Mouse (Mus musculus): ENCODE measurements around the gene Ctcfl. TPM values are rescaled to one million over a fixed set of nuclear protein-coding genes. Genes with fewer than 3 reads are reported as not detected.

The Ctcfl gene
- polyA plus RNA-seq (2014; fragmentation: Nextera tagmentation; extraction: Ambion mirVana) = 0.05 TPM in 1 of 2 replicates, not detected in the other

DNA sequence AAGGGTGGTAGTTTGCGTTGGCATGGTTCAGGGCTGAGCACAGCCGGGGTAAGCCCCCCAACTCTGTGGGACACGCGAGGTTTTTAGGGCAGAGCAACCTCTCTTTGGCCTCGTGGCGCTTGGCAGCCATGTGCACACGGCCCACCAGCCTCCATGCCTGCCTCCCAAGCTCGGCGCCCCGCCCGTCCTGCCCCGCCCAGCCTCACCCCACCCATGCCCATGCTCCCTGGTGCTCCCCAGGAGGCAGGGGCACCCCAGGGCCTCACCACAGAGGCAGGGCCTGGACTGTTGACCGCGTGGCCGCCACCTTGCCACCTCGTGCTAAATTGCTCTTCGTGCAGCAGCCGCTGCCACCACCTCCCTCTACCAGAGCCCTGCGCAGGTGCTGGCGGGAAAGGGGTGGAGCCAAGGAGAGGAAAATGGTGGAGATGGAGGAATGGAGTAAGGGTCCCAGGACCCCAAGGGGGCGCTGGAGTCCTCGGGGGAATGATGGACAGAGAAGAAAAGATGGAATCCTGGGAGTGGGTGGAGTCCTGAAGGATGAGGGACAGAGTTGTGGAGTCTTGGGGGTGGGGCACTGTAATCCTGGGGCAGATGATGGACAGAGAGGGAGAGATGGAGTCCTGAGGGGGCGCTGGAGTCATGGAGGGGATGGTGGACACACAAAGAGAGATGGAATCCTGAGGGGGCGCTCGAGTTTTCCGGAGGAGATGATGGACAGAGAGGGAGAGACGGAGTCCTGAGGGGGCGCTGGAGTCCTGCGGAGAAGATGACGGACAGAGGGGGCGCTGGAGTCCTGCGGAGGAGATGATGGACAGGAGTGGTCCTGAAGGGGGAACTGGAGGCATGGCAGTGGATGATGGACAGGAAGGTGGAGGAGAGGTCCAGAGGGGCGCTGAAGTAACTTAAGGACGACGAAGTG lies at the start of gene Ctcfl:
Gene Ctcfl (minus strand): TSS at position 503 of the 922 bp plus-strand sequence.
- ATAC-seq (ENCODE audit: low FRiP score) (no peak), DNase-seq (ENCODE audit: low spot score) (no peak)
- 90% methylated on average over 35 of the region's 35 CpGs for WGBS
- H3K4me1 ChIP-seq (replicated peaks; ENCODE audit: control insufficient read depth, insufficient read depth, low read length) = no peaks in the 10 kb centered on the region
- H3K36me3 ChIP-seq (replicated peaks; ENCODE audit: control insufficient read depth, insufficient read depth) = no peaks in the 10 kb centered on the region
- H3K9ac ChIP-seq = no peak within 1 kb of the TSS
- H3K27ac ChIP-seq = no peak within 1 kb of the TSS
- H3K9me3 ChIP-seq (ENCODE audit: control insufficient read depth, low read length) = 0 out of 2 replicates have a peak, but pooled peaks cover 4% of the 10 kb centered on the region
- H3K27me3 ChIP-seq (ENCODE audit: control insufficient read depth, insufficient read depth, low read length) = no peaks in the 10 kb centered on the region
- no peak within 1 kb of the TSS for H3K4me3 ChIP-seq (replicated peaks; ENCODE audit: low read length)
- H3K4me2 ChIP-seq (replicated peaks) = no peak within 1 kb of the TSS

- no peak overlapping the region for H3K4me2 ChIP-seq (replicated peaks)
- peak overlapping the region; percentile 41 for H3K27ac ChIP-seq
- peaks cover 31% of the 10 kb centered on the region for H3K4me1 ChIP-seq (replicated peaks; ENCODE audit: control insufficient read depth, insufficient read depth, low read length)
- no peaks in the 10 kb centered on the region for H3K27me3 ChIP-seq (ENCODE audit: control insufficient read depth, insufficient read depth, low read length)
- no peaks in the 10 kb centered on the region for H3K9me3 ChIP-seq (ENCODE audit: control insufficient read depth, low read length)
- WGBS = 38% methylated on average over 5 of the region's 5 CpGs
- H3K36me3 ChIP-seq (replicated peaks; ENCODE audit: control insufficient read depth, insufficient read depth) = no peaks in the 10 kb centered on the region
- no peak overlapping the region for H3K4me3 ChIP-seq (replicated peaks; ENCODE audit: low read length)
- ATAC-seq (ENCODE audit: low FRiP score) (no peak), DNase-seq (ENCODE audit: low spot score) (peak; percentile 57)
- no peak overlapping the region for H3K9ac ChIP-seq
Observed at GRCm38 (mm10) chr2:173168411-173168851, 49.1 kb upstream of the Ctcfl start.

DNA sequence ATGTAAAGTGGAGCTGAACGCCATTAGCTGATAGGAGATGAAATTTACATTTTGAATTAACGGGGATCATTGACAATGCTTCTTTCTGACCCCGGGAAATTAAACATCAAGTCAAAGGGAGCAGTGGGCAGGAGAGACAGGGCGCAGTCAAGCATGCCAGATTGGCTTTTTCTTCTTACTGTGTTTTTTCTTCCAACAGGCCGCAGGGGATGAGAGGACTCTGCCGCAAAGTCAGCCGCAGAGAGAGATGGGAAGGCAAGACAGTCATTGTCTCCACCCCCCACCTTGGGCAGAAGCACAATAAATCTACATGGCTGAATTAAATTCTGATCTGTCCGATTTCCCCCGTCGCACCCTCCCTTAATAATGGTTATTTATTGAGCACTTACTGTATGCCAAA lies 46.0 kb upstream of the Ctcfl start:
- no peak for DNase-seq (ENCODE audit: low spot score)
- peaks cover 6% of the 10 kb centered on the region; the same call in 1 of the 2 replicates for H3K4me1 ChIP-seq (replicated peaks; ENCODE audit: control insufficient read depth, insufficient read depth, low read length)
- 76% methylated on average over 10 of the region's 10 CpGs for WGBS
- no peak overlapping the region for H3K4me2 ChIP-seq (replicated peaks)
- H3K9me3 ChIP-seq (ENCODE audit: control insufficient read depth, low read length) = no peaks in the 10 kb centered on the region
- no peak overlapping the region for H3K27ac ChIP-seq
- ATAC-seq (ENCODE audit: low FRiP score) = no peak
- H3K4me3 ChIP-seq (replicated peaks; ENCODE audit: low read length) = no peak overlapping the region
- no peaks in the 10 kb centered on the region for H3K27me3 ChIP-seq (ENCODE audit: control insufficient read depth, insufficient read depth, low read length)
- no peaks in the 10 kb centered on the region for H3K36me3 ChIP-seq (replicated peaks; ENCODE audit: control insufficient read depth, insufficient read depth)
- no peak overlapping the region for H3K9ac ChIP-seq

DNA sequence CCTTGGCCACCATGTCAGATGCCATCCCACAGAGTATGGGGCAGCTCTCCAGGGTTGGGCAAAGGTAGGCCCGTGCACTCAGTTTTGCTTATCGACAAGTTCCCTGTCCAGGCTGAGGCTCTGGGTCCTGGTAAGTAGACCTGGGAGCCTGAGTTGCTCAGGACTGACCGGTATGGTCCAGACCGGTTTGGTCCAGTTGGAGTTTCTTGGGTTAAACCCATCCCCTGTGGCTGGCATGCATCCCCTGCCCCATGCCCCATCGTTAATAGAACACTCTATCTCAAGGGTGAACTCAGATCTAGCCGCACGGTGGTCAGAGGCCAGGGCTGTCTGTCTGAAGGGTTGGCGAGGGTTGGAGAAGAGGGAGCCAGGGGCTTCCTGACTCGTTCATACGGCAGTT lies 45.6 kb upstream of the Ctcfl start:
- H3K4me3 ChIP-seq (replicated peaks; ENCODE audit: low read length) = no peak overlapping the region
- no peak overlapping the region for H3K27ac ChIP-seq
- H3K27me3 ChIP-seq (ENCODE audit: control insufficient read depth, insufficient read depth, low read length) = no peaks in the 10 kb centered on the region
- peaks cover 6% of the 10 kb centered on the region; the same call in 1 of the 2 replicates for H3K4me1 ChIP-seq (replicated peaks; ENCODE audit: control insufficient read depth, insufficient read depth, low read length)
- WGBS = 80% methylated on average over 10 of the region's 10 CpGs
- no peak for ATAC-seq (ENCODE audit: low FRiP score)
- no peaks in the 10 kb centered on the region for H3K36me3 ChIP-seq (replicated peaks; ENCODE audit: control insufficient read depth, insufficient read depth)
- no peak overlapping the region for H3K4me2 ChIP-seq (replicated peaks)
- no peak for DNase-seq (ENCODE audit: low spot score)
- no peaks in the 10 kb centered on the region for H3K9me3 ChIP-seq (ENCODE audit: control insufficient read depth, low read length)
- no peak overlapping the region for H3K9ac ChIP-seq

DNA sequence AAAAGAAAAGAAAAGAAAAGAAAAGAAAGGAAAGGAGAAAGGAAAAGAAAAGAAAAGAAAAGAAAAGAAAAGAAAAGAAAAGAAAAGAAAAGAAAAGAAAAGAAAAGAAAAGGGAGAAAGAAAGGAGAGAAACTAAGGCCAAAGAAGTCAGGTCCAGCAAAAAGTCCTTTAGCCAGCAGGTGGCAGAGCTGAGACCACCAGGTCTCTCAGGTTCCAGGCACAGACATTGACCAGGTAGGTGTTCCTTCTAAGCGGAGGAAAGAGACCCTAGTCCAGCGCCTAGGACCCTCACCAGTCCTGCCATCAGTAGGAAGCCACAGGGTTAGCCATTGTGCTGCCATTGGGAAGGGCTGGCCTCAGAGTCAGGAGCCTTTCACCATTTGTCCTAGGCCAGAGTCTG lies 45.0 kb upstream of the Ctcfl start:
- DNase-seq (ENCODE audit: low spot score) = no peak
- Histone ChIP-seq H3K9ac (no peak overlapping the region), H3K27ac (no peak overlapping the region), H3K4me2 (replicated peaks) (no peak overlapping the region), H3K36me3 (replicated peaks; ENCODE audit: control insufficient read depth, insufficient read depth) (no peaks in the 10 kb centered on the region), H3K4me1 (replicated peaks; ENCODE audit: control insufficient read depth, insufficient read depth, low read length) (peaks cover 6% of the 10 kb centered on the region; the same call in 1 of the 2 replicates), H3K9me3 (ENCODE audit: control insufficient read depth, low read length) (no peaks in the 10 kb centered on the region), H3K4me3 (replicated peaks; ENCODE audit: low read length) (no peak overlapping the region), H3K27me3 (ENCODE audit: control insufficient read depth, insufficient read depth, low read length) (no peaks in the 10 kb centered on the region)
- ATAC-seq (ENCODE audit: low FRiP score) = no peak
- 61% methylated on average over 2 of the region's 2 CpGs for WGBS

DNA sequence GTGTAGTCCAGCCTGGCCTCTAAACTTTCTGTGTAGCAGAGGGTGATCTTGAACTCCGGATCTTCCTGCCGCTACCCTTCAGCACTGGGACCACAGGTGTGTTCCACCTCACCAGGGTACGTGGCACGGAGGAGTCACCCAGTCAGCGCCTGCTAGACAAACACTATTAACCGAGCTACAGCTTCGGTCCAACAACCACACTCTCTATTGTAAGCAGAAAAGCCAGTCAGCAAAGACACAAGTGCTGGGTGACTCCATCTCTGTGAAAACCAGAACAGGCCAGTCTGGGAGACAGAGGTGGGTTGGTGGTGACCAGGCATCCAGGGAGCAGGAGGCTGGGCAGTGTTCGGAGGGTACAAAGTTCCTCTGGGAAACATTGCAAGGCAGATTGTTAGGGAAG lies 44.1 kb upstream of the Ctcfl start:
- Histone ChIP-seq H3K36me3 (replicated peaks; ENCODE audit: control insufficient read depth, insufficient read depth) (no peaks in the 10 kb centered on the region), H3K27ac (no peak overlapping the region), H3K27me3 (ENCODE audit: control insufficient read depth, insufficient read depth, low read length) (no peaks in the 10 kb centered on the region), H3K4me1 (replicated peaks; ENCODE audit: control insufficient read depth, insufficient read depth, low read length) (no peaks in the 10 kb centered on the region; the same call in 1 of the 2 replicates), H3K4me3 (replicated peaks; ENCODE audit: low read length) (no peak overlapping the region), H3K9me3 (ENCODE audit: control insufficient read depth, low read length) (no peaks in the 10 kb centered on the region), H3K9ac (no peak overlapping the region), H3K4me2 (replicated peaks) (no peak overlapping the region)
- ATAC-seq (ENCODE audit: low FRiP score) = no peak
- 91% methylated on average over 8 of the region's 8 CpGs for WGBS
- DNase-seq (ENCODE audit: low spot score) = no peak

- H3K4me2 ChIP-seq (replicated peaks) = no peak overlapping the region; the same call in 1 of the 2 replicates
- H3K4me3 ChIP-seq (replicated peaks; ENCODE audit: low read length) = no peak overlapping the region
- 52% methylated on average over 24 of the region's 24 CpGs for WGBS
- H3K9me3 ChIP-seq (ENCODE audit: control insufficient read depth, low read length) = no peaks in the 10 kb centered on the region
- DNase-seq (ENCODE audit: low spot score) (peak; percentile 77), ATAC-seq (ENCODE audit: low FRiP score) (peak; percentile 54; the same call in 1 of the 2 replicates)
- H3K4me1 ChIP-seq (replicated peaks; ENCODE audit: control insufficient read depth, insufficient read depth, low read length) = no peaks in the 10 kb centered on the region
- H3K27me3 ChIP-seq (ENCODE audit: control insufficient read depth, insufficient read depth, low read length) = no peaks in the 10 kb centered on the region
- no peak overlapping the region for H3K9ac ChIP-seq
- H3K36me3 ChIP-seq (replicated peaks; ENCODE audit: control insufficient read depth, insufficient read depth) = no peaks in the 10 kb centered on the region
- no peak overlapping the region for H3K27ac ChIP-seq
Observed at GRCm38 (mm10) chr2:173159354-173160311, 40.3 kb upstream of the Ctcfl start.

DNA sequence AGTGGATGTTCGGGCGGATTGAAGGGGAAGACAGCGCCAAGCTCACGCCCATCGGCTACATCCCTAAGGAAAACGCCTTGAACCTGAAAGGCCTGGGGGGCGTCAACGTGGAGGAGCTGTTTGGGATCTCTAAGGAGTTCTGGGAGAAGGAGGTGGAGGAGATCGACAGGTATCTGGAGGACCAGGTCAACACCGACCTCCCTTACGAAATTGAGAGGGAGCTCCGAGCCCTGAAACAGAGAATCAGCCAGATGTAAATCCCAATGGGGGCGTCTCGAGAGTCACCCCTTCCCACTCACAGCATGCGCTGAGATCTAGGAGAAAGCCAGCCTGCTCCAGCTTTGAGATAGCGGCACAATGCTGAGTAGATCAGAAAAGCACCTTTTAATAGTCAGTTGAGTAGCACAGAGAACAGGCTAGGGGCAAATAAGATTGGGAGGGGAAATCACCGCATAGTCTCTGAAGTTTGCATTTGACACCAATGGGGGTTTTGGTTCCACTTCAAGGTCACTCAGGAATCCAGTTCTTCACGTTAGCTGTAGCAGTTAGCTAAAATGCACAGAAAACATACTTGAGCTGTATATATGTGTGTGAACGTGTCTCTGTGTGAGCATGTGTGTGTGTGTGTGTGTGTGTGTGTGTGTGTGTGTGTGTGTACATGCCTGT lies 39.2 kb upstream of the Ctcfl start:
- H3K36me3 ChIP-seq (replicated peaks; ENCODE audit: control insufficient read depth, insufficient read depth) = no peaks in the 10 kb centered on the region
- H3K4me3 ChIP-seq (replicated peaks; ENCODE audit: low read length) = no peak overlapping the region
- no peaks in the 10 kb centered on the region for H3K4me1 ChIP-seq (replicated peaks; ENCODE audit: control insufficient read depth, insufficient read depth, low read length)
- H3K27ac ChIP-seq = no peak overlapping the region
- no peaks in the 10 kb centered on the region for H3K9me3 ChIP-seq (ENCODE audit: control insufficient read depth, low read length)
- DNase-seq (ENCODE audit: low spot score) (no peak), ATAC-seq (ENCODE audit: low FRiP score) (no peak)
- H3K4me2 ChIP-seq (replicated peaks) = no peak overlapping the region
- 88% methylated on average over 19 of the region's 19 CpGs for WGBS
- no peak overlapping the region for H3K9ac ChIP-seq
- H3K27me3 ChIP-seq (ENCODE audit: control insufficient read depth, insufficient read depth, low read length) = no peaks in the 10 kb centered on the region

Data from hindbrain, embryonic 14.5 days (tissue).